Mouse (Mus musculus) large intestine, adult 2 months (tissue): ENCODE measurements at regions not wholly inside any gene's neighbourhood (a gene's known extent, or its start where the extent isn't known, plus 50 kb on each side); places are given as distances from the start of the nearest gene placed in this dataset.
A peak's percentile ranks its signal among the peaks of the same experiment; 100 is the strongest.

Experiments
- DNase-seq: peaks from one replicate; pipeline ENCODE4 v3.0.0-alpha.2; 2012; ENCODE audit warnings: low read depth, low spot score
- WGBS: fragments of 180-500 bp; shearing (Covaris S2); methylation state at CpG from one replicate; pipeline ENCODE4 v1.1.7; 2018; 5-methylcytosine and 5-hydroxymethylcytosine counted together

- 85% methylated on average over 3 of the region's 3 CpGs for WGBS
- no peak for DNase-seq
Measured at GRCm38 (mm10) chr10:21481255-21481654, 104.2 kb downstream of the Aldh8a1 start.

DNA sequence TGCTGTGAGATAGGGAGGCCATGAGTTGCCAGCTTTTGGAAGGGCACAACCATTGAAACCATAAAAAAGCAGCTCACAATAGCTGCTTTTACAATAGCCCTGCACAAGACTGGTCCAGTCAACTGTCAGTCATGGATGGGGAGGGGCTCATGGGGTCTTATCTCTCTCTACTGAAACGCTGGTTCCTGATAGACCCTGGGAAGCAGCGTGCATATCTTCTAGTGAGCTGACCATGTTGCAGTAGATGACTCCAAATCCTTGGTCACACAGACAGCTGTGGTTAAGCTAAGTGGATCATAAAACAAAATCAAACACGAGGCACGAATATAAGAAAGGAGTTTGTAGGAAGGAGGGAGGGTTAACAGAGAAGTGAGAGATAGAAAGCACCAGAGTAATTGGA, 105.0 kb downstream of the Aldh8a1 start:
- no peak for DNase-seq
- 18% methylated on average over 4 of the region's 4 CpGs for WGBS

GRCm38 (mm10) chr10:21482659-21483058, 105.6 kb downstream of the Aldh8a1 start:
- 90% methylated on average over 9 of the region's 9 CpGs for WGBS
- no peak for DNase-seq

DNA sequence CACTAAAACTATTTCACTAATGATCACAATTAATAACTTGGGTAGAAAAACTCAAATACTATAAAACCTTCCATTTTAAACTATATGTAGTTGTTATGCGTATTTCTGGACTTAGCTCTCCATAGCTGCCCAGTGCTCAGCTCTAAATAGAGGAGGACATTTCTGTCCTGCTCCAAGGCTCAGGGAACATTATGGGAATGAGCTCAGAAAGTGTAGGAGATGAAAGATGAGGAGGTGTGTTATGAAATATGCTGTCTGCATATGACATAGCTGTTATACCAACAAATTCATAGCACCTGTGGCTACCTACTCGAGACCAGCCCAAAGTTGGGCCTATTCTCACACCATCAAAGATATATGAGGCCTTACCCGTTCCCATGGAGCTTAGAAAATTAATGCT, 106.3 kb downstream of the Aldh8a1 start:
- WGBS: 85% methylated on average over 3 of the region's 3 CpGs
- DNase-seq: no peak

- WGBS: 33% methylated on average over 7 of the region's 7 CpGs
- DNase-seq: no peak
Measured at GRCm38 (mm10) chr10:21488374-21488930, 104.5 kb upstream of the 1700020N01Rik start.

- 20% methylated on average over 8 of the region's 8 CpGs for WGBS
- peak; percentile 87 for DNase-seq
Measured at GRCm38 (mm10) chr10:21490910-21491309, 102.0 kb upstream of the 1700020N01Rik start.

- 29% methylated on average over 7 of the region's 7 CpGs for WGBS
- DNase-seq: no peak
Measured at GRCm38 (mm10) chr10:21492254-21492894, 100.6 kb upstream of the 1700020N01Rik start.

DNA sequence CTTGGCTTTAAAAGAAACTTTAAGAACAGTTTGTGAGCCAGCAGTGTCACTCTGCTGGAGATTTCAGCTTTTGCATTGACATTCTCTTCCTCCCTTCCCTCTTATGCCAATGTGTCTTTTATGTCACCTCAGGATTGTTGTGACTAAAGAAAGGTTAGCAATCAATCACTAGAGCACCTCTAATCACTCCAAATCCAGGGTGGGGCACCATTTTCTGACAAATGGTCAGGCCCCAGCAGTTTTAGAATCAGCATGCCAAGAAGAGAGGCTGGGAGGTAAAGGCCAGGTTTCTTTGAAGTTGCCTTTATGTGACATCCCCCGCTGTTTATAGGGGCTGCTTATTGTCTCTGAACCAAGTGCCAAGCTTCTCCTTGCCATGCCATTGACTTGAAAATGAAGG, 98.4 kb upstream of the 1700020N01Rik start:
- 65% methylated on average over 1 of the region's 1 CpGs for WGBS
- DNase-seq: no peak

DNA sequence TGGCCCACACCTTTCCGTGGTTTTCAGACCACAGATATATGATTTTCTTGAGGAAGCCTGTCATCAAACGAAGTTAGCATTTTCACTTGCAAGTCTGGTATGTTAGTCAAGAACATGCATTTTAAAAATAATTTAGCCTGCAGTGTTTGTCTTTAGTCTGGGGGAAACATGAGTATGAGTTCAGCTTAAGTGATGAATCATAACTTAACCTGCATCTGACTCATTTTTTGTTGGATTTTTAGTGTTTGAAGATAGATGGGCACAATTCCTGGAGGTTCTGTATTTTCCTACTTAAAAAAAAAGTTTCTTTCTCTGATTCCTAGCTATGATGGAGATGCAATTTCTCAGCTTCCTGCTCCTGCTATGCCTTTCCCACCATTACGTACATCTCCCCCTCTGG, 95.8 kb upstream of the 1700020N01Rik start:
- 88% methylated on average over 3 of the region's 3 CpGs for WGBS
- DNase-seq: no peak

GRCm38 (mm10) chr10:21498143-21498542, 94.8 kb upstream of the 1700020N01Rik start:
- 83% methylated on average over 4 of the region's 4 CpGs for WGBS
- DNase-seq: no peak

GRCm38 (mm10) chr10:21501658-21502057, 91.3 kb upstream of the 1700020N01Rik start:
- no peak for DNase-seq
- 87% methylated on average over 4 of the region's 4 CpGs for WGBS

- 66% methylated on average over 3 of the region's 3 CpGs for WGBS
- DNase-seq: no peak
Measured at GRCm38 (mm10) chr10:21504431-21504830, 88.5 kb upstream of the 1700020N01Rik start.

DNA sequence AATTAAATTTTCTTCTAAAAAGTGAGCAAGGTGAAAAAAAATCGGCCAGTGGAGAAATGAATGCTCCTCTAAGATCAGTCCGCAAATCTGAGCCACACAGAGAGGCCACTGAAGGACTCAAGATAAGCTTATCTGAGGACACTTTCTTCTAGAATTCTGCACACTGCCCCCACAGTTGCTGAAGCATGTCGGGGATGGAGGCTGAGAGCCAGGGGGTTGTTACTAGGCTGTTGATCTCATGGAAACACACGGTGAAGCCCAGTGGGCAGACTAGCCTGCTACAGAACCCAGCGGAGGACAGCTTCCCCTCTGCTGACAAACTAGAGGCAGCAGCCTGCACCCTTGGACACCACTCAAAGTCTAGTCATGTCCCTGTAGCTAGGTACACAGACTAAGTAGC, 81.6 kb upstream of the 1700020N01Rik start:
- 69% methylated on average over 5 of the region's 5 CpGs for WGBS
- no peak for DNase-seq

DNA sequence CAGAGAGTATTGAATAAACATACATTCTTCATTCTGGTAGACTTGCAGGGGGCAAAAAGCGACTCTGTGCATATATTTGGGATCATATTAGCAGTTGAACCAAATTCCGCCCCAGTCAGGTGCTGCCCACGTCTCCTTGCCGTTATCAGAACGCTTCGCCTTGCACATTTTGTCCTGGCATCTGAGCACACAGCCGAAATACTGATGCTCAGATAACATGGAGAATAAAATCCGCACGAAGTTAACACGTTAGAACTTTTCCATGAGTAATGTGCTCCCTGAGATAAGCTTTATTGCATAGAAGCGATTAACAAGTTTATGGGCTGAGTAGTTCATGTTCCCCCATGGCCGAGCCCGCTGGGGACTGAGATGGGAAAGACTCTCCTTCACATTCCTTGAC, 80.5 kb upstream of the 1700020N01Rik start:
- 51% methylated on average over 13 of the region's 13 CpGs for WGBS
- no peak for DNase-seq

DNA sequence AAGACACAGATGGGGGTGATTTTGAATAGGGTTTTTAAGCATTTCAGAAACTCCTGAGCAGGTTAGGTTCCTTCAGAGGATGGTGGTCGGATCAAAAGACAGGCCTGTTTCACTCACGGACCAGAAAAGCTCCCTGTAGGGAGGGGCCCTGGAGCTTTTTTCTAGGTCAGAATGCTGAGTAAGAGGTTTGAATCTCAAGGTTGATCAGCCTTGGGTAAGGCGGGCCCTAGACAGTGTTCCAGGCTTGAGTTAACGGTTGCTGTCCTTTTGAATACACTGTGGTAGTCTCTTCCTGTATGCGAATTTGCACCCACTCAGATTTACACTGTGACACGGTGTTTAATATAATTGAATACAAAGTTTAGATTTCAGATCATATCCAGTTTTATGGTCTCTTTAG, 75.2 kb upstream of the 1700020N01Rik start:
- no peak for DNase-seq
- WGBS: 86% methylated on average over 6 of the region's 6 CpGs

GRCm38 (mm10) chr10:21520854-21521253, 72.1 kb upstream of the 1700020N01Rik start:
- DNase-seq: no peak
- WGBS: 83% methylated on average over 9 of the region's 9 CpGs

- DNase-seq: no peak
- WGBS: 78% methylated on average over 2 of the region's 2 CpGs
Measured at GRCm38 (mm10) chr10:21525555-21525954, 67.4 kb upstream of the 1700020N01Rik start.

DNA sequence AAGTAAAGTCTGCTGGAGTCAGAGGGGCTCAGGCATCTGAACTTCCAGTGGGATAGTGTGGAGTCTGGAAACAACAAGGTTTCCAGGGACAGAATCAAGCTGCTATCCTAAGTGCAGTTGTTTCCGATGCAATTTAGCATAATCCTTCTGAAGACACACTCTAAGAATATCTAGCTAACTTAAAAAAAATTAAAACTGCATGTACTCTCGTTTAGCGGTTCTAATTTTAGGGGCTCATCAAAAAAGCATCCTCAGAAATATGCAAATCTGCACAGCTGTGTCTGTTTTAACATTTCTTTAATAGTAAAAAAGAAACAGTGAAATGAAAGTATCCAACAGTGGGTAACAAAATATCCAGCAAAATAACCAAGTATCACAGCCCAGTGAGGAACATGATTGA, 64.5 kb upstream of the 1700020N01Rik start:
- WGBS: 80% methylated on average over 3 of the region's 3 CpGs
- no peak for DNase-seq

GRCm38 (mm10) chr10:21529098-21529749, 63.7 kb upstream of the 1700020N01Rik start:
- WGBS: 82% methylated on average over 10 of the region's 10 CpGs
- DNase-seq: no peak

DNA sequence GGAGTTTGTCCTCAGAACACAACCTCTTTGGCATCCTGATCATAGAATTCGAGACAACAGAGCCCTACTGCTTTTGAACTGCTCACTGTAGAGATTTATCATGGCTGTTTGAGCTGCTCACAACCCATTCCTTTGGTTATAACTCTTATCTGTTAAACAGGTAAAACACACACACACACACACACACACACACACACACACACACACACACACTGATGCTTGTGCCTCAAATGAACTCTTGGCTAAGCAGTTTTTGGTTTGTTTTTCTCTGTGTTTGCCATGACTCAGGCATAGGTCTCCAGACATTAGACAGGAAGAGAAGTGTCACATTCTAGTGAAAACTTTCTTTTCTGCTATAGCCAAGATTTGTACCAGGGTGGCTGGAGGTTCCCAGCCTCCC, 60.8 kb upstream of the 1700020N01Rik start:
- 43% methylated on average over 1 of the region's 1 CpGs for WGBS
- no peak for DNase-seq

GRCm38 (mm10) chr10:21535631-21536030, 57.3 kb upstream of the 1700020N01Rik start:
- DNase-seq: no peak
- 58% methylated on average over 5 of the region's 5 CpGs for WGBS
